Mouse (Mus musculus) bone marrow, adult 2 months (tissue): ENCODE results near the gene Ryr2. TPM values are rescaled to one million over a fixed set of nuclear protein-coding genes. Genes with fewer than 3 reads are reported as not detected.
"Not testable (repeated sequence)": the region's sequence is repeated elsewhere in the genome, so short reads cannot be mapped to it uniquely, and the experiment has no call there.

Experiments
- H3K27ac ChIP-seq: fragments of 200-500 bp; 2 replicates; pipeline ENCODE4 v1.5.1; 2012; ENCODE audit warnings: low read depth, mild to moderate bottlenecking, control low read depth, inconsistent platforms, low read length; ENCODE audit not compliant: control insufficient read depth, poor library complexity, insufficient read depth
- H3K4me1 ChIP-seq: fragments of 200-500 bp; 2 replicates; pipeline ENCODE4 v1.6.1; 2011; ENCODE audit warnings: low read length; ENCODE audit not compliant: control insufficient read depth, insufficient read depth
- H3K4me3 ChIP-seq: fragments of 200-500 bp; replicated peaks from 2 replicates; pipeline ENCODE3; 2011; ENCODE audit warnings: mild to moderate bottlenecking, low read depth, low read length, control low read depth; ENCODE audit not compliant: control insufficient read depth
- CTCF ChIP-seq: fragments of 200-500 bp; IDR thresholded peaks from 2 replicates; pipeline ENCODE4 v1.5.1; 2011; ENCODE audit warnings: low read length, control low read depth; ENCODE audit not compliant: control insufficient read depth, insufficient read depth
- POLR2A ChIP-seq: fragments of 200-500 bp; IDR thresholded peaks from 2 replicates; pipeline ENCODE4 v1.6.1; 2011; ENCODE audit warnings: low read depth, mild to moderate bottlenecking, control low read depth, low read length, borderline replicate concordance; ENCODE audit not compliant: control insufficient read depth
- WGBS: fragments of 180-500 bp; shearing (Covaris S2); methylation state at CpG from one replicate; pipeline ENCODE4 v1.1.7; 2018; 5-methylcytosine and 5-hydroxymethylcytosine counted together
- polyA plus RNA-seq: library from polyadenylated mRNA; stranded (reverse); fragments of >200 nt; gene quantifications from 2 replicates; pipeline ENCODE4 v1.2.4, GENCODE M21; 2011; ENCODE audit warnings: low replicate concordance; ENCODE audit not compliant: missing spikeins, insufficient read depth, insufficient read length

The Ryr2 gene
- polyA plus RNA-seq, 1 experiment, result 1.6 TPM

GRCm38 (mm10) chr13:11959488-11960174, 147.1 kb downstream of the Ryr2 start:
- H3K4me3 ChIP-seq, result no peak overlapping the region
- TF ChIP-seq CTCF (no peak), POLR2A (no peak)
- H3K4me1 ChIP-seq, result no peaks in the 10 kb centered on the region; the same call in 1 of the 2 replicates
- no peak overlapping the region for H3K27ac ChIP-seq

GRCm38 (mm10) chr13:11958854-11959253, 147.9 kb downstream of the Ryr2 start:
- WGBS, result 36% methylated on average over 3 of the region's 3 CpGs
- H3K27ac ChIP-seq, result no peak overlapping the region
- no peak overlapping the region for H3K4me3 ChIP-seq
- TF ChIP-seq POLR2A, result no peak
- TF ChIP-seq CTCF, result no peak
- H3K4me1 ChIP-seq, result no peaks in the 10 kb centered on the region; the same call in 1 of the 2 replicates

GRCm38 (mm10) chr13:11958271-11958670, 148.5 kb downstream of the Ryr2 start:
- Histone ChIP-seq H3K4me1 (no peaks in the 10 kb centered on the region; the same call in 1 of the 2 replicates), H3K4me3 (no peak overlapping the region), H3K27ac (no peak overlapping the region)
- TF ChIP-seq POLR2A, result no peak
- no peak for TF ChIP-seq CTCF
- WGBS, result 67% methylated on average over 4 of the region's 4 CpGs

- no peaks in the 10 kb centered on the region for H3K4me1 ChIP-seq
- no peak for TF ChIP-seq POLR2A
- no peak for TF ChIP-seq CTCF
- H3K27ac ChIP-seq, result no peak overlapping the region
- 73% methylated on average over 3 of the region's 3 CpGs for WGBS
- H3K4me3 ChIP-seq, result no peak overlapping the region
Measured at GRCm38 (mm10) chr13:11951951-11952350, 154.8 kb downstream of the Ryr2 start.

- WGBS, result 84% methylated on average over 2 of the region's 2 CpGs
Measured at GRCm38 (mm10) chr13:11945740-11946139, 161.0 kb downstream of the Ryr2 start.

GRCm38 (mm10) chr13:11941724-11942123, 165.0 kb downstream of the Ryr2 start:
- TF ChIP-seq POLR2A (no peak), CTCF (no peak)
- no peak overlapping the region for H3K4me3 ChIP-seq
- no peak overlapping the region for H3K27ac ChIP-seq
- 64% methylated on average over 4 of the region's 4 CpGs for WGBS
- H3K4me1 ChIP-seq, result no peaks in the 10 kb centered on the region

More at GRCm38 (mm10) chr13:11945740-11946139, 161.0 kb downstream of the Ryr2 start:
- TF ChIP-seq POLR2A (no peak), CTCF (no peak)
- Histone ChIP-seq H3K4me3 (no peak overlapping the region), H3K4me1 (no peaks in the 10 kb centered on the region), H3K27ac (no peak overlapping the region)

GRCm38 (mm10) chr13:11934297-11935060, 172.3 kb downstream of the Ryr2 start:
- H3K27ac ChIP-seq, H3K4me3 ChIP-seq, H3K4me1 ChIP-seq: not testable (repeated sequence)
- 78% methylated on average over 3 of the region's 3 CpGs for WGBS

- no peak overlapping the region for H3K4me3 ChIP-seq
- no peak for TF ChIP-seq CTCF
- no peak for TF ChIP-seq POLR2A
- H3K27ac ChIP-seq, result no peak overlapping the region
- no peaks in the 10 kb centered on the region for H3K4me1 ChIP-seq
Measured at GRCm38 (mm10) chr13:11933334-11933733, 173.4 kb downstream of the Ryr2 start.

GRCm38 (mm10) chr13:11928709-11929108, 178.0 kb downstream of the Ryr2 start:
- no peak overlapping the region for H3K4me3 ChIP-seq
- no peak overlapping the region for H3K27ac ChIP-seq
- no peaks in the 10 kb centered on the region for H3K4me1 ChIP-seq
- TF ChIP-seq POLR2A, result no peak
- TF ChIP-seq CTCF, result no peak
- WGBS, result 90% methylated on average over 3 of the region's 3 CpGs

- 70% methylated on average over 4 of the region's 4 CpGs for WGBS
- no peak for TF ChIP-seq CTCF
- TF ChIP-seq POLR2A, result no peak
- H3K4me1 ChIP-seq, result no peaks in the 10 kb centered on the region
- H3K4me3 ChIP-seq, result no peak overlapping the region
- H3K27ac ChIP-seq, result no peak overlapping the region
Measured at GRCm38 (mm10) chr13:11927727-11928126, 179.0 kb downstream of the Ryr2 start.
